18 mouse cellular contexts compared by ENCODE assay signal in genomic region chr17:46741305-46741704, GRCm38 (mm10). TPM values are rescaled to one million over a fixed set of nuclear protein-coding genes. Genes with fewer than 3 reads are reported as not detected.
"Had no signal": no experiment of that assay in that cellular context is flagged by ENCODE, and none has a peak within 500 bp of the region (broad histone marks: within the 10 kb centered on the region; RNA-seq: fewer than 3 reads in every experiment).

No protein-coding gene starts in this region.

- H3K27ac ChIP-seq: kidney, postnatal 0 days; layer of hippocampus, adult 2 months; limb, embryonic 10.5 days; limb, embryonic 13.5 days; macrophage had no signal

- H3K4me3 ChIP-seq: layer of hippocampus, adult 2 months; limb, embryonic 10.5 days; limb, embryonic 13.5 days; megakaryocyte, embryonic 14.5 days; midbrain, embryonic 10.5 days had no signal

- DNase-seq: kidney, adult 2 months; kidney, postnatal 25 days; layer of hippocampus, adult 9-11 months; lung, embryonic 14.5 days; midbrain, embryonic 14.5 days; thymus, adult 18-20 months; thymus, postnatal 4 days had no signal

- H3K9me3 ChIP-seq: limb, embryonic 10.5 days; limb, embryonic 13.5 days; megakaryocyte, embryonic 14.5 days; midbrain, embryonic 10.5 days had no signal

- H3K4me2 ChIP-seq: limb, embryonic 13.5 days; lung, embryonic 14.5 days had no signal

- H3K4me1 ChIP-seq: limb, embryonic 10.5 days; limb, embryonic 13.5 days; midbrain, embryonic 10.5 days had no signal

- H3K9ac ChIP-seq: limb, embryonic 13.5 days; lung, embryonic 14.5 days had no signal

- H3K27me3 ChIP-seq: limb, embryonic 13.5 days; megakaryocyte, embryonic 14.5 days had no signal

- ATAC-seq: intestine, postnatal 0 days; lung, postnatal 0 days had no signal

RNA-seq across cellular contexts. Expression of gene Gnmt, which starts 12.3 kb away (rescaled TPM):
- polyA plus RNA-seq: macrophage had no signal

RNA-seq across cellular contexts. Expression of gene Ptcra, which starts 22.2 kb away (rescaled TPM):
- polyA plus RNA-seq: large intestine, adult 2 months; lung, postnatal 0 days; macrophage; small intestine, adult 2 months had no signal
